Mouse (Mus musculus): ENCODE data around the gene Ppl.

Gene Ppl

GRCm38 (mm10) chr16:5130196-5130595, 2.0 kb downstream of the Ppl start:
- no peak for DNase-seq (ENCODE audit: low read depth, low spot score)

GRCm38 (mm10) chr16:5123476-5123875, 8.7 kb downstream of the Ppl start:
- DNase-seq (ENCODE audit: low read depth, low spot score) = no peak

- no peak for DNase-seq (ENCODE audit: low read depth, low spot score)
Measured at GRCm38 (mm10) chr16:5119845-5120244, 12.4 kb downstream of the Ppl start.

- no peak for DNase-seq (ENCODE audit: low read depth, low spot score)
Measured at GRCm38 (mm10) chr16:5119385-5119784, 12.8 kb downstream of the Ppl start.

DNA sequence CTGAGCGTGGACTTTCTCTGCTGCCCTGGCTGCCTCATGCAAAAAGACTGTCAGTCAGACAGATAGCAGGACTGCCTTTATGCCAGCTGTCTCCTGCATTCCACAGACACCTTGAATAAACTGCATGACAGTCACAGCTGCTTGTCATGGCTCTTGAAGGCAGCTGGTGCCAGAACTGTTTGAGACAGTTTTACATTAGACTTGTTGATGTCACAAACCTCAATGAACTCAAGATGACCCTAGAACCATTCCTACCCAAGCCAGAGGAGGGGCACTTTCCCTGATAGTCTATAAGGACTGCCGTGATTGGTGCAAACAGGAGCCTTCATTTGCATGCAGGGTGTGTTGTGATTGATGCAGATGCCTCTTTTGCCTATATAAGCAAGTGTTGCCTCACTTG, 18.6 kb downstream of the Ppl start:
- DNase-seq (ENCODE audit: low read depth, low spot score) = no peak

DNA sequence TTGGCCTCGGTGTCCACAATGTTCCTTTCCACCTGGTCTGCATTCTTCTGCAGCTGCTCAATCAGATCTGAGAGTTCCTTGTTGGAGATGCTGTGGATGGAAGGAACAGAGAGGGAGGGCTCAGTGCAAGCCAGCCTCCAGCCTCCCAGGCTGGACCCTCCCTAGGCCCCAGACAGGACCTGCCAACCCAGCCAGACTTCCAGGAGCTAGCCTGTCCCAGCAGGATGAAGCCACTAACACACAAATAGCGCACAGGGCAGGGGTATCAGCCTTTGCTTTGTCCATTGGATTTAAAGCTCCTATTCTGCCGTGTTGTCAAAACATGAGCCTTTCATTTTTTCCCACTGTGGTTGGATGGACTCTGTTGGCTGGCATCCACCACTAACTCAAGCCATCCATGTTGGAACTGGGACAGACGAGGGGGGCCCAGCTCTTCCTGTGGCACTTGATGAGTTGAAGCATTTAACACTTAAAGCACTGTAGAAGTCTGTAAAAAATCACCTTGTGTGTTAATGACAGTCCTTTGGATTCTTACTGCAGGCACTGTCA, 19.1 kb downstream of the Ppl start:
- DNase-seq (ENCODE audit: low read depth, low spot score) = no peak

DNA sequence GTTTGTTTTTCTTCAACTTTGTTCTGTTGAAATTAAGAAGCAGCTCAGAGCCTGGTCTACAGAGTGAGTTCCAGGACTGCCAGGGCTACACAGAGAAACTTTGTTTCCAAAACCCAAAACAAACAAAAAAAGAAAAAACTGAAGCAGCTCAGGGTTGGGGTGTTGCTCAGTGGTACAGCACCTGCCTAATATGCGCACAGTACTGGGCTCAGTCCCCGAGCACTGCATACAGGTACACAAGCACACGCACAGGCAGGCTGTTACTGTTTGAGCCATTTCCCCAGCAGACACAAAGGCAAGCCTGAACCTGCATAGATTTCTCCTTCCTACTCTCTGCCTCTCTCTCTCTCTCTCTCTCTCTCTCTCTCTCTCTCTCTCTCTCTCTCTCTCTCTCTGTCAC, 21.2 kb downstream of the Ppl start:
- no peak for DNase-seq (ENCODE audit: low read depth, low spot score)

DNA sequence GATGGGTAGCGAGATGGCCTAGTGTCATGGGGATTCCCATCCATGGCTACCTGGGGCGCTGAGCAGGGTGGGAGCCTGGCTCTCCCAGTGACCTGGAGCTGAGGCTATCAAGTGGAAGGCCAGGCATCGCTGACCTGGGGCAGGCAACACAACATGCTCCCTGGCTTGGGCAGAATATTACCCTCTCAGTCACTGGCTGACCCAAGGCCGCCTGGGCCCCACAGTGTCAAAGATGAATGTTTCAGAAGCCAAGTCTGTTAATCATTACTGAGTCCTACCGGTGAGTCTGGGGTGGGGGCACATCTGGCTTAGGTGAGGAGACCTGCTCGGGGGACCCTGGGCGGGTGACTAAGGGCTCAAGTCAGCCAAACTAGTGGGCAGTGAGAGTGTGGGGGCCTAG, 22.3 kb downstream of the Ppl start:
- no peak for DNase-seq (ENCODE audit: low read depth, low spot score)

GRCm38 (mm10) chr16:5101000-5101399, 31.2 kb downstream of the Ppl start:
- DNase-seq (ENCODE audit: low read depth, low spot score) = no peak

DNA sequence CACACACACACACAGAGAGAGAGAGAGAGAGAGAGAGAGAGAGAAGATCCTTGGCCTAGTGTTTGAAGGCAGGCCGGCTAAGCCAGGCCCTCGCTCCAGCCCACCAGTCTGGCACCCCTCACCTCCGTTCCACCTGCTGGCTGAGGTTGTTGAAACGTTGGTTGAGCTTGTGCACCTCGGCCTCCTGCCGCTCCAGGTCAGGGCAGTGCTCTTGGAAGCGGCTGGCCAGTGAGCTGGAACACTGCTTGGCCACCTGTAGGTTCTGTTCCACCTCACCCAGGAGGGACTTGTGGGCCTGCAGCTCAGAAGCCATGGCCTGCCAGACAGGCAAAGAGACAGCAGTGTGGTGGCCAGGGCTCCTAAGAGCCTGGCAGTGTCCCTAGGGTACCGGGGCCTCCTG, 35.7 kb downstream of the Ppl start:
- no peak for DNase-seq (ENCODE audit: low read depth, low spot score)

- DNase-seq (ENCODE audit: low read depth, low spot score) = no peak
Measured at GRCm38 (mm10) chr16:5093285-5093684, 38.9 kb downstream of the Ppl start.

- no peak for DNase-seq (ENCODE audit: low read depth, low spot score)
Measured at GRCm38 (mm10) chr16:5089021-5089420, 43.2 kb downstream of the Ppl start.

DNA sequence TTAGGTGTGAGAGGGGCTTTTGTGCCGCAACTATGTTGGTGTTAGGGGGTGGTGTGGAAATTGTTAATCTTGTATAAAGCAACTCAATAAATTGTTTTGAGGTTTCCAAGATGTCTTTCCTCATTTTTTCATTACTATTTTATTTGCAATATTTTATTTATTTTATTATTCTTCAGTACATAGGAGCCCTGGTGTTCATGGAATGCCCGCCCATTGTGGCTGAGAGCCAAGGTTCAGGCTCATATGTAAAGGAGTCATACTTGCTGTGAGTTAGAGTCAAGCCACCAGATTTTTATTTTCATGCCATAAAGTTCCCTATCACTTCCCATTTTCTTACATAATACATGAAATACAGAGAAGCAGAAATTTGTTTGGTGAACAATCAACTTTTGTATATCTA, 46.0 kb downstream of the Ppl start:
- no peak for DNase-seq (ENCODE audit: low read depth, low spot score)

- no peak for DNase-seq (ENCODE audit: low read depth, low spot score)
Measured at GRCm38 (mm10) chr16:5085196-5085595, 47.0 kb downstream of the Ppl start.

DNA sequence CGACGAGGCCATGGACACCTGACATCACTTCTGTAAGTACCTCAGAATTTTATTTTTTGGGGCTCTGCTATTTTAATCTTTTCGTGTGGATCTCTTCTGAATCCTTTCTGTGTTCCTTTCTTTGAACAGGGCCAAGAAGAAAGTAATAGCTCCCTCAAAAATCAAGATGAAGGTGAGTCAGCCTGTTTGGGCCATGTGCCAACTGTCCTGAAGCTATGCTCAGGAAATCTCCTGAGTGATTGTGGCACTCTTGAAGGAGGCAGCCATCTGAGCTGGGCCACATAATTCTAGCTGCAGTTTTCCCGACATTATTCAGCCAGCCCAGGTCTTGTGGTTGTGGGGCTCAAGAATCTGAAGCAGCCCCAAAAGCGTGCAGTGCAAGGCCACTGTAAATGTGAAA, 57.9 kb downstream of the Ppl start:
- DNase-seq (ENCODE audit: low read depth, low spot score) = no peak

- no peak for DNase-seq (ENCODE audit: low read depth, low spot score)
Measured at GRCm38 (mm10) chr16:5071974-5072373, 60.2 kb downstream of the Ppl start.

GRCm38 (mm10) chr16:5070321-5070720, 61.9 kb downstream of the Ppl start:
- peak; percentile 56 for DNase-seq (ENCODE audit: low read depth, low spot score)

GRCm38 (mm10) chr16:5063472-5063871, 68.7 kb downstream of the Ppl start:
- no peak for DNase-seq (ENCODE audit: low read depth, low spot score)

GRCm38 (mm10) chr16:5058114-5058513, 74.1 kb downstream of the Ppl start:
- DNase-seq (ENCODE audit: low read depth, low spot score) = peak; percentile 11

- peak; percentile 70 for DNase-seq (ENCODE audit: low read depth, low spot score)
Measured at GRCm38 (mm10) chr16:5050251-5051110, 81.7 kb downstream of the Ppl start.

GRCm38 (mm10) chr16:5049774-5050234, 82.4 kb downstream of the Ppl start, which contains the start of the genes Glyr1 and Ubn1:
TSS of gene Glyr1 (minus strand) at chr16:5049863.
TSS of gene Ubn1 (plus strand) at chr16:5050057.
- DNase-seq (ENCODE audit: low read depth, low spot score) = peak; percentile 99

DNA sequence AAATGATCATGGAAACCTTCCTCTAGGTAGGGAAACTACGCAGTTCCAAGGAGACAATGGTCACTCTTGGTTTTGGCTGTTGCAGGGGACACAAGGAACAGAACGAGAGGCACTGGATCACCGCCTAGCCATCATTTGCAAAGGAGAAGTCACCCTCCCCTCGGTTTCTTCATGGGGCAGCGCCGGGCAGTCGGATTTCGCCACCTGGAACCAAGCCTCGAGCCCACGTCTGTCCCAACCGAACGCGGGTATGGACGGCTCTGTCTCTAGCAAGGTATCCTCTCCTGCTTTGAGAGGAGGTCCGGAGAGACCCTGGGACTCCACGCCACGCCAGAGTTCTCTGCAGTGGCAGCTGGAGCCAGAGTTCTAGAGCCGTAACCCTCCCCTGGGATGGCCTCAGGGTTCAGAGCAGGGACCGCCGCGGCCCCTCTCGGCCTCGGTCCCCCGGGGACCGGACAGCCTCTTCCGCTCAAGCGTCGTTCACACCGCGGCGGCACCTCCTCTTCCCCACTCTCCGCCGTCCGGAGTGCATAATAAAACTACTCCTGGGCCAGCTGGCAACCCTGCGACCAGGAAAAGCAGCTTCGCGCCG, 82.9 kb downstream of the Ppl start:
- no peak for DNase-seq (ENCODE audit: low read depth, low spot score)

- no peak for DNase-seq (ENCODE audit: low read depth, low spot score)
Measured at GRCm38 (mm10) chr16:5045322-5045721, 86.9 kb downstream of the Ppl start.
